Mouse (Mus musculus) fibroblast of lung, adult 2 months (primary cell): Measurements from ENCODE around the gene Gga2.
A peak's percentile ranks its signal among the peaks of the same experiment; 100 is the strongest.

Experiments used
- DNase-seq: peaks from one replicate; pipeline ENCODE4 v3.0.0-alpha.2; 2011; ENCODE audit warnings: low read depth

The Gga2 gene

DNA sequence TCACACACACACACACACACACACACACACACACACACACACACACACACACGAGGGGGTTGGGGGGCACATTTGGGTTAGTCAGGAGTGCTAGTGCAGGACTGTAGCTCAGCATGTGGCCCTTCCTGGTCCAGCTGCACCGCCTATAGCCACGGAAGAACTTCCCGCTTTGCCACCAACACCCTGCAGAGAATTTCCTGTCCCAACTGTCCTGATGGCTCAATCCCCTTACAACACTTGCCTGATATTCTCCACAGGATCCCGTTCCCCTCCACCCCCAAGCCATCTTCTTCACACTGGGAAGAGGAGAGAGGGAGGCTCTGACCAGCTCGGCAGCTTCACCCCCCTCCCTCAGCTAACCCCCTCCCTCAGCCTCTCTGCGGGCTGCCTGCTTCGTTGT lies 20.6 kb downstream of the Gga2 start:
- DNase-seq: no peak

- DNase-seq: no peak
Observed at GRCm38 (mm10) chr7:121995961-121996360, 25.1 kb downstream of the Gga2 start.

- peak; percentile 65 for DNase-seq
Observed at GRCm38 (mm10) chr7:121981307-121981871, 39.6 kb downstream of the Gga2 start, which contains the start of gene Cog7. TSS of gene Cog7 (minus strand) at chr7:121981711.

GRCm38 (mm10) chr7:121975031-121975430 lies 46.0 kb downstream of the Gga2 start:
- peak; percentile 10 for DNase-seq

GRCm38 (mm10) chr7:121971698-121972097 lies 49.3 kb downstream of the Gga2 start:
- DNase-seq: no peak

- DNase-seq: no peak
Observed at GRCm38 (mm10) chr7:121970250-121970649, 50.8 kb downstream of the Gga2 start.

GRCm38 (mm10) chr7:121968816-121969215 lies 52.2 kb downstream of the Gga2 start:
- DNase-seq: no peak

DNA sequence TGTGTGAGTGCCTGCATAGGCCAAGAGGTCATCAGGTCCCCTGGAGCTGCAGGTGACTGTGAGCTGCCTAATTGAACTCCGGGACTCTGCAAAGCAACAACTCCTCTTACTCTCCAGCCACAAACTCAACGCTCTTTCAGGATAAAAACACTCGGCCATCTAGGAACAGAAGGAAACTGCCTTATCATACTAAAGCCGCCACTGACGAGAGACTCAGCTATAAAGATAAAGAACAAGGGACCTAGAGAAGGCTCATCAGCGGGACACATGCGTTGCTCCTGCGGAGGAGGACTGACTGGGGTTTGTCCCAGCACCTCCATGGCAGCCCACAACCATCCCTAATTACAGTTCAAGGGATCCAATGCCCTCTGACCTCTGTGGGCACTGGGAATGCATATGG lies 52.8 kb downstream of the Gga2 start:
- DNase-seq: no peak

DNA sequence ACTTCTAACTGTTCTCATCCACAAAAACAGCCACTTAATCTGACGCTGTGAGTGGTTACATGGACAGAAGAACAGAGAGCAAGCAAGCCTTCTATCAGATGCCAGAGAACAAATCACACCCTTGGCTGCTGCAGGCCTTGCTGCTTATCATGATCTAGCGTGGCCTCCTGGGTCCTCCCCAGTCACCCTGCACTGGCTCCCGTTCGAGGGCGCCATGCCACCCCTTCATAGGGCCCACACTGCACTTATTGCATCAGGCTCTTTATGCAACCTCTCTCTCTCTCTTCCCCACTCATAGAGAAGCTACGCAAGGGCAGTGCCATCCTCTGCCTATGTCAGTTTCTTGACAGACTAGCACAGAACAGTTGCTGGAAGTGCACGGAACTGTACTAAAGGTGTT lies 54.9 kb downstream of the Gga2 start:
- DNase-seq: no peak

GRCm38 (mm10) chr7:121963883-121964398 lies 57.1 kb downstream of the Gga2 start:
- DNase-seq: no peak

GRCm38 (mm10) chr7:121962571-121962959 lies 58.5 kb downstream of the Gga2 start:
- DNase-seq: no peak

- DNase-seq: no peak
Observed at GRCm38 (mm10) chr7:121961913-121962570, 59.0 kb downstream of the Gga2 start.

GRCm38 (mm10) chr7:121955802-121956201 lies 65.2 kb downstream of the Gga2 start:
- DNase-seq: no peak

GRCm38 (mm10) chr7:121954891-121955669 lies 65.9 kb downstream of the Gga2 start:
- no peak for DNase-seq

DNA sequence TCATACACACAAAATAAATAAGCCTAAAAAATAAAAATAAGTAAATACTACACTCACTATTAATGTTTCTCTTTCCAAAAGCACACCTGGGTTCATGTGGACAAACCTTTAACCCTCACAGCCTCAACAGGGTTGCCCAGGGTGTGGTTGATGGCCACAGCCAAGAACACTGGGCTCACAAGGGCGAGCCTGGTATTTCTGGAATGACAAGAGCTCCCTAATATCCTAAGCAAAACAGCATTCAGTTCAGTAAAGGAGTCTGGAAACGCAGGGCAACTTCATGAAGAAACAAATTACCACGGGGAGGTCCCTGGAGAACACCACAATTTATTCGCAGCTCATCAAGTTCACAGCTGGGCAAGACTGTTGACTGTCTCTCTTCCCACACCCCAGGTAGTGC lies 73.5 kb downstream of the Gga2 start:
- no peak for DNase-seq

GRCm38 (mm10) chr7:121946196-121946595 lies 74.8 kb downstream of the Gga2 start:
- no peak for DNase-seq

GRCm38 (mm10) chr7:121942371-121942770 lies 78.7 kb downstream of the Gga2 start:
- DNase-seq: no peak

GRCm38 (mm10) chr7:121941640-121942039 lies 79.4 kb downstream of the Gga2 start:
- no peak for DNase-seq

DNA sequence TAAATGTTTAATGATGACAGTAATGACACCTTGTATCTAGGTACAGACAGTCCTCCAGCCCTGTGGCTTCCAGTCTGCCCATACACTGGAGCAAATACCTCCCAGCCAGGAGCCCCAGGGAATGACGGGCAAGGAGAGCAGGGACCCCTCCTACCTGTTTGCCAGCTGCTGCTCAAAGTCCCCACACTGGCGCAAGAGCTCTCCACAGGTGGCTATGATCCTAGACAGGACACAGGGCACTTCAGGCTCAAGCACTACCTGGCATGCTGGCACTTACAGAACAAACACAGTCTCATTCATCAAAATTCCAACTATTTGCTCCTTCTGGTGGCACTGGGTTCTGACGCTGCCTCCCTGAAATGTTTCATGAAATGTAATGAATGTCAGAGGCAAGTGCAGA lies 80.0 kb downstream of the Gga2 start:
- no peak for DNase-seq

GRCm38 (mm10) chr7:121939729-121940128 lies 81.3 kb downstream of the Gga2 start:
- DNase-seq: no peak

DNA sequence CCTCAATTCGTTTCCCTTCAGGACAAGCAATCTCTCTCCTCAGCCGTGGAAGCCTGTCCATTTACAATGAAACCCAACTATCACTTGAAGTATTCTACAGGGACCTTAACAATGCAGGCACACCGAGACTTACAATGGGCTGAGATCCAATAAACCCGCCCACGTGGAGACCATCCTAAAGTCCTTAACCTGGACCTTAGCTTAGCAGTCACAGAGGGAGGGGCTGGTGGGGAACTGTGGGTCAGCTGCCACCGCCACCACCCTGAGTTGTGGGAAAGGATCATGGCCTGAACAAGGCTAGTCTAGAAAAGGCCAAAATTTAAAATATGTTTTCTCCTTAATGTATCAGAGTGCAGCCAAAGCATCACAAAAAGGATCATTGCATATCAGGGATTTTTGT lies 81.8 kb downstream of the Gga2 start:
- no peak for DNase-seq

DNA sequence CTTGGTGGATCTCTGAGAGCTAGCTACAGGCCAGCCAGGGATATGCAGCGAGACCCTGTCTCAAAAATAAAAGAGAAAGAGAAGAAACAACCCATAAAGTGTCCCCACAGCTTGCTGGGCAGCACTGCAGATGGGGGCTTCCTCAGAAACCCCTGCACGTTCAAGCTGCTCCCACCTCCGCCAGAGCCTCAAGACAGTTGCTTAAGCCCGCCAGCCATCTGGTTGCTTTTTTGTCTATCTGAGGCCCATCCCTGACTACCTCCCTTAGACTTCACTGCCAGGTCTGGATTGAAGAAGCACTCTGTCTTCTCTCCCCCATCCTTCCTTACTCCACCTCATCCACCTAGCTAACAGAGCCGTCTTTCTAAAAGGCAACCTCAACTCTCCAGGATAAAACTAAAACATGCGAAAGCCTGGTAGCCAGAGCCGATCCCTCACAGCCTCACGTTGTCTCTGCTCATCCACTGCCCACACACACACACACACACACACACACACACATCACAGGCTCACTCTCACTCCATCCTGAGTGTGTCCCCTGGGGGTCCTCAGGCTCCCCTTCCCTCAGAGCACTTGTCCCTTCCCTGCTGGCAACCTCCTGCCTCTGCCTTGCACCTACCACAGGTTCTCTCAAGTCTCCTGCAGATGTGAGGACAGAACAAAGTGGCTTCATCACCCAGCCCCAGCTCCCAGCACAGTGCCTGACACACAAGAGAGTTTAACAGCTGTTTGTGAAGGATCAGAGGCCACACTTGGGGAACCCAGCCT lies 82.7 kb downstream of the Gga2 start:
- no peak for DNase-seq
